Mouse (Mus musculus) fibroblast of lung, adult 2 months (primary cell): ENCODE data around the gene Polr3b.

Source experiments
- DNase-seq: peaks from one replicate; pipeline ENCODE4 v3.0.0-alpha.2; 2011; ENCODE audit warnings: low read depth

Gene Polr3b

GRCm38 (mm10) chr10:84772380-84773130 lies 150.5 kb downstream of the Polr3b start:
- no peak for DNase-seq

GRCm38 (mm10) chr10:84773889-84774288 lies 151.8 kb downstream of the Polr3b start:
- DNase-seq = no peak

GRCm38 (mm10) chr10:84774573-84774972 lies 152.5 kb downstream of the Polr3b start:
- DNase-seq = no peak
